Mouse (Mus musculus) activated CD4-positive, CD25-positive, alpha-beta regulatory T cell, adult 4 months (primary cell): ENCODE results near the gene Mixl1. TPM values are rescaled to one million over a fixed set of nuclear protein-coding genes. Genes with fewer than 3 reads are reported as not detected.
A peak's percentile ranks its signal among the peaks of the same experiment; 100 is the strongest.

ENCODE experiments used
- ATAC-seq: one replicate; pipeline ENCODE4 v1.8.0; 2017
- polyA plus RNA-seq, 2 experiments: library from polyadenylated mRNA; unstranded; fragments of 100-300 nt; shearing (Covaris generic); gene quantifications; one replicate each; pipeline ENCODE4 v1.2.1; 2017

Gene Mixl1
- not detected for polyA plus RNA-seq

GRCm38 (mm10) chr1:180696626-180697352 is at the start of gene Mixl1:
Gene Mixl1 (minus strand): TSS chr1:180697034.
- no peak for ATAC-seq

GRCm38 (mm10) chr1:180729231-180729630 is 32.4 kb upstream of the Mixl1 start:
- ATAC-seq = no peak

- ATAC-seq = peak; percentile 37
Measured at GRCm38 (mm10) chr1:180726183-180726582, 29.3 kb upstream of the Mixl1 start.

GRCm38 (mm10) chr1:180725704-180726179 is 28.9 kb upstream of the Mixl1 start, which contains the start of gene Acbd3:
Gene Acbd3 (plus strand): TSS chr1:180726043.
- ATAC-seq = peak; percentile 89

GRCm38 (mm10) chr1:180723701-180724238 is 26.9 kb upstream of the Mixl1 start:
- ATAC-seq = no peak

GRCm38 (mm10) chr1:180722608-180723007 is 25.8 kb upstream of the Mixl1 start:
- no peak for ATAC-seq

- ATAC-seq = peak; percentile 53
Measured at GRCm38 (mm10) chr1:180719951-180720689, 23.3 kb upstream of the Mixl1 start.

- ATAC-seq = no peak
Measured at GRCm38 (mm10) chr1:180719483-180719882, 22.6 kb upstream of the Mixl1 start.

GRCm38 (mm10) chr1:180718756-180719155 is 21.9 kb upstream of the Mixl1 start:
- ATAC-seq = no peak

GRCm38 (mm10) chr1:180708935-180709776 is 12.3 kb upstream of the Mixl1 start:
- ATAC-seq = no peak

- ATAC-seq = no peak
Measured at GRCm38 (mm10) chr1:180707813-180708212, 11.0 kb upstream of the Mixl1 start.

- ATAC-seq = no peak
Measured at GRCm38 (mm10) chr1:180707368-180707767, 10.5 kb upstream of the Mixl1 start.

- no peak for ATAC-seq
Measured at GRCm38 (mm10) chr1:180703400-180703799, 6.6 kb upstream of the Mixl1 start.

- no peak for ATAC-seq
Measured at GRCm38 (mm10) chr1:180698063-180698462, 1.2 kb upstream of the Mixl1 start.

GRCm38 (mm10) chr1:180691284-180691683 is 5.5 kb downstream of the Mixl1 start:
- ATAC-seq = no peak

Other genes with a start within 250 kb of the Mixl1 start
- gene Stum, start 213.5 kb downstream of the Mixl1 start, polyA plus RNA-seq = not detected
- gene Parp1, start 128.1 kb downstream of the Mixl1 start, polyA plus RNA-seq = 10 to 100 TPM; 41.4 to 43.1 TPM
- gene Lin9, start 55.9 kb downstream of the Mixl1 start, polyA plus RNA-seq = 10 to 100 TPM; 16.7 to 18.7 TPM
- 10 to 100 TPM; 11.5 to 11.9 TPM for gene Acbd3, start 29.0 kb upstream of the Mixl1 start, polyA plus RNA-seq
- 100 to 1,000 TPM; 737 to 878 TPM for gene H3f3a, start 116.9 kb upstream of the Mixl1 start, polyA plus RNA-seq
- 10 to 100 TPM; 32.3 to 34.1 TPM for gene Sde2, start 154.1 kb upstream of the Mixl1 start, polyA plus RNA-seq
- gene Lefty2, start 196.1 kb upstream of the Mixl1 start, polyA plus RNA-seq = not detected
- 10 to 100 TPM; 44.3 to 45.6 TPM for gene Pycr2, start 207.3 kb upstream of the Mixl1 start, polyA plus RNA-seq
- not detected for gene Lefty1, start 238.0 kb upstream of the Mixl1 start, polyA plus RNA-seq
- gene Tmem63a, start 245.3 kb upstream of the Mixl1 start, polyA plus RNA-seq = 10 to 100 TPM; 13.5 to 13.7 TPM